Mouse (Mus musculus): ENCODE measurements at regions not wholly inside any gene's neighbourhood (a gene's known extent, or its start where the extent isn't known, plus 50 kb on each side); places are given as distances from the start of the nearest gene placed in this dataset.
A peak's percentile ranks its signal among the peaks of the same experiment; 100 is the strongest.

GRCm38 (mm10) chr12:47599191-47599590 lies 780.5 kb upstream of the Nova1 start:
- H3K9me3 ChIP-seq (ENCODE audit: low read length) = no peaks in the 10 kb centered on the region
- H3K4me2 ChIP-seq (ENCODE audit: low read depth) = no peak overlapping the region
- no peaks in the 10 kb centered on the region for H3K36me3 ChIP-seq (ENCODE audit: insufficient read depth)
- no peak overlapping the region for H3K9ac ChIP-seq
- DNase-seq = peak; percentile 7
- H3K4me1 ChIP-seq (ENCODE audit: insufficient read depth) = no peaks in the 10 kb centered on the region
- H3K27ac ChIP-seq (ENCODE audit: low read depth, low read length) = no peak overlapping the region
- no peak for ATAC-seq
- TF ChIP-seq CTCF (IDR thresholded peaks at IDR 0.05; ENCODE audit: low read depth) = no peak
- H3K27me3 ChIP-seq (ENCODE audit: insufficient read depth, low read length) = no peaks in the 10 kb centered on the region
- 45% methylated on average over 4 of the region's 4 CpGs for WGBS
- H3K4me3 ChIP-seq (ENCODE audit: low read depth, low read length) = no peak overlapping the region

All from forebrain, postnatal 0 days (tissue).